Mouse (Mus musculus): Measurements from ENCODE around the gene Cdh23.

Gene Cdh23

DNA sequence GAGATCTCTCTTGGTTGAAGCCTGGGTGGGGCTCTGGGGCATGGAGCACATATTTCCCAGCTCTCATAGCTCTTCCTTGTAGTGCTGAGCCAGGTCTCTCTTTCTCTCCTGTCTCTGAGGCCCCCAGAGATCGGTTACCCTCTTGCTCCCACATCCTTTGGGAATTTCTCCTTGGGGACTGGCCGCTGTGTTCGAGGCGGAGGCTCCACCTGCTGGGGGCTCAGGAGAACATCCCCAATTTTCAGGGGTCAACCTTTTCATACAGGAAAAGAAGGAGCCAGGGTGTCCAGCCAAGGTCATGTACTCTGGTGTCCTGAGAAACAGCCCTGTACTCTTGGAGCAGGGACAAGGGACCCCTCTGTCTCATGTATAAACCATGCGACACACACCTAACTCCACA is 284.5 kb downstream of the Cdh23 start:
- no peak for DNase-seq (ENCODE audit: extremely low read depth, insufficient read length, low spot score)

DNA sequence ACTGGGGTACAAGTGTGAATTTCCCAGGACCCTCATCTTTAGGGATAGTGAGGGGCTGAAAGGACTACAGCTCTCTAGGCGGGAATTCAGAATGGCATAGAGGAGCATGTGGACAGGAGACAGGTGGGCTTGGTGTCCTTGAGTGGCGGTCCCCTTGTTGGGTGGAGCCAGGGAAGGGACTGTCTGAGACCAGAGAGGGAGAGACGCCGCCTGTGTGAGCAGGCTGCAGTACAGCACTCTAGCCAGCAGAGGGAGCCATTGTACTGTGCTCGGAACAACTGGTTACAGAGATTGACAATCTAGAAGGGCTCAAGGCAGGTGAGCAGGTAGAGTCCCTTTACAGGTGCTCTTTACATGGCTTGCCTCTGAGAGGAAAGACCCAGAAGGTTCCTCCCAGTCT is 288.5 kb downstream of the Cdh23 start:
- no peak for DNase-seq (ENCODE audit: extremely low read depth, insufficient read length, low spot score)

DNA sequence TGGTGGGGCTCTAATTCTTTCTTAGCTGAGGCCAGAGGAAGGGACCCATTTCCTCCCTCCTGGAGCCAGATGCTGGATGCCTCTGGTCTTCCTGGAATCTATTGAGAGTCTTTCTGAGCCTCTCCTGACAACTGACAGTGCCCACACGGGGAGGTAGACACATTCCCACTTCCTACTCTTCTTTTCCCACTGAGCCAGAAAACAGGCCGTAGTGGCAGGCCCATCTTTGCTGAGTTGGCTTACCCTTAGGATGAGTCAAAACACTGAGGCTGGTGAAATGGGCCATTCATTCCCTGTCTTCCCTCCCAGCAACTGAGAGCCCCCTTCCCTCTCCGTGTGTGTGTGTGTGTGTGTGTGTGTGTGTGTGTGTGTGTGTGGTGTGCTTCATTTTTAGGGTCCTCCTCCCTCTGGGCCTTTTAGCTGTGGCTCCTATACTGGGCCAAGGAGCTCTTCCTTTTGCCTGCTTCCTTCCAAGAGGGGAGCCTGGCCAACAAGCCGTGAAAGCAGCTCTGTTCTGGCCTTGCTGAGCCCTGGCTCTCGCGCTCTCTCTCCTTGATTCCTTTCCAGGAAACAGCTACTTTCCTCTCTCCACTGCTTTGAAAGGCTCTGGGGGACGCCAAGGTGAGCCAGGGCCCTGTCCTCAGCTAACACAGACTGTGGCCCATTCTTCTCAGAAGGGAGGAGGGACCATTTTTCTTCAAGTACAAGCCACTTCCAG is 290.7 kb downstream of the Cdh23 start:
- DNase-seq (ENCODE audit: extremely low read depth, insufficient read length, low spot score), result no peak

DNA sequence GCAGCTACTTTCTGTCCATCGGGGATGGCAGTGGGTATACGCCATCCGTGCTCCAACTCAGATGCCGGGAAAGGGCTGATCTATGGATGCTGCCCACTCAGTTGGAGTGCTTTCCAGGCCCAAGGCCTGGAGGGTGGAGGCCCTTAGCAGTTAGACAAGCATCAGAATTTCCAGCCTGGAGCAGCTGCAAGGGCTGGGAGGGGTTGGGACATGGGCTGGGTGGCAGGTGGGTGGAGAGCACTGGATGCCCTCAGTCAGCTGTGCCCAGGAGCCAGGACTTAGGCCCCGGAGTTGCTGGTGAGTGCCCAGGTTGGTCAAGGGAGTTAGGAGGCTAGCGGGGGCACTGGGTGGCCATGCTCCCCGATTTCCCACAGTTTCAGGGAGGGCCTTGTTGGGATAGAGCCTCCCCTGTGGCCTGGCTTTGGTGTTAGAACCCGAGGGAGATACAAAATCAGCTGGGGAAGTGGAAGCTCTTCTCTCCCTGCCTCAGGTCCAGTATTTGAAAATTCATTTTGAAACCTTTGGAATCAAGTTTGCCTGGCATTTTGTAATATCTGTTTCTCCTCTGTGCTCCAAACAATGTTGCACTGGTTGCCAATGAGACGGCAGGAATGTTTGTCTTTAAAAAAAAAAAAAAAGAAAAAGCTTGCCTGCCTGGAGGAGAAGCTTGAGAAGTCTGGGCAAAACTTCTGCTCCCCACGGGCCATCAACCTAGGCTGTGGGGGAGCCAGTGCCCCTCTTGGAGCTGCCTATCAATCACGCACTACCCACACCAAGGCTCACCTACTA is 295.6 kb downstream of the Cdh23 start:
- no peak for DNase-seq (ENCODE audit: extremely low read depth, insufficient read length, low spot score)

DNA sequence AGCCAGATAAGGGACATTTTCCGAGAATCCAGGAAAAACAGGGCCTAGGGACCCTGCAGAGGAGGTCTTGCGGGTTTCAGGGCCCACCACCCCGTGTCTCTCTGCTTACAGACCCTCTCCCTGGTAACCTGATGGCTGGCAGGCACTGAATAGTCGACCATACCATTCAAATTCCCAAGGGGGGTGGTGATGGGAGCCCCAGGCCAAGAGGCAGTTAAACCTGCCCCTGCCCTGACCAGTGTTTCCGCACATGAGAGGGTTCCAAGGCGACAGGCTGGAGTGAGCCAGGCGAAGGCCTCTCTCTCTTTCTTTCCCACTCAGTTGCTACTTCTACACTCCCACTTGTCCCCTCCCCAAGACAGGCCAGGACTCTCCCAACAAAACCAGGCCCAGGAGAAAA is 296.8 kb downstream of the Cdh23 start, which contains the start of gene Gm17455:
Gm17455 (plus strand) TSS at position 278 of the 400 bp plus-strand sequence.
- DNase-seq (ENCODE audit: extremely low read depth, insufficient read length, low spot score), result no peak

DNA sequence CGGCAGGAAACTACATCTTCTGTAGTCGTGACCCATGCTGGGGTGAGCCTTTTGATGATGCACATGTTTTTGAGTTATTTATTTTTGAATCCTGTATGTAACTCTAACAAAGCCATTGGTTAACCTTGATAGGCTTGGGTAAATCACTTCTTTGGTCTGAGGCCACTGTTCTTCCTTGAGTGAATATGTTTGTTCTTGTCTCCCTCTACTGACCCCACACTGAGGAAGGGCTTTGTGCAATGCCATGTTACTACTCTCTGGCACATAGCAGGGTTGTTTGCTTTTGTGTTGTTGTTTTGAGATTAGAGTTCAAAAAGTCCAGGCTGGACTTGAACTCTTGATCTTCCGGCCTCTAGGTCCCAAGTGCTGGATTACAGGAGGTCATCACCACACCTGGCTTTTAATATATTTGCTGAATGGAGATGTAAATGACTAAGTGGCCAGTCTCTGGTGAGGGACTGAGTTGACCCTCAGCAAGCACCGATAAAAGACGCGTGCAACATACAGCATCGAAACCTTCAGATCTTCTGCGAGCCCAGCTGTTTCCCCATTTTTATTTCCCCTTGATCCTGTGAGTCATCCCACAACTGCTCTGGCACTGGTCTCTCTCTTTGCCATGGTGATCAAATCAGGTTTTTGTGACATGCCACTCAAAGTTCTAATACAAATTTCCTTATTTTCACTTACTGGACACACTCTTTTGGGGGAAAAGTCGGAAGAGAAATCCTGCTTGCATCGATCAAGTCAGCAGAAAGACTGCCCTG is 298.1 kb downstream of the Cdh23 start:
- no peak for DNase-seq (ENCODE audit: extremely low read depth, insufficient read length, low spot score)

DNA sequence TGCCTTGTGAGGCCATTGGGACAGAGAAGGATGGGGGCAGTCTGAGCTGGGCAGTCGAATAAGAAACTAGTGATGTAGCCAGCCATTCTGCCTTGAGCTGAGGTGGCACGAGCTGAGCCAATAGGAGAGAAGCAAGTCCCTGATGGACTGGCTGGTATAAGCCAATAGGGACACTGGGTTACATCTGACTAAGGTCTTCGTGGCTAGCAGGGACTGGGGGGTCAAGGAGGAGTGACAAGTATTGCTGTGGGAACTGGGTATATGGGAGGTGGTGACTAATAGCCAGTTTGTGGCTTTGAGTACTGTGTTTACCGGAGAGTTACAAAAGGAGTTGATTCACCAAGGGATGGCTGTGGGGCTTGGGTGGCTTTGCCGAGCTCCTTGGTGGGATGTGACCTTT is 300.7 kb downstream of the Cdh23 start:
- peak; percentile 72 for DNase-seq (ENCODE audit: extremely low read depth, insufficient read length, low spot score)

DNA sequence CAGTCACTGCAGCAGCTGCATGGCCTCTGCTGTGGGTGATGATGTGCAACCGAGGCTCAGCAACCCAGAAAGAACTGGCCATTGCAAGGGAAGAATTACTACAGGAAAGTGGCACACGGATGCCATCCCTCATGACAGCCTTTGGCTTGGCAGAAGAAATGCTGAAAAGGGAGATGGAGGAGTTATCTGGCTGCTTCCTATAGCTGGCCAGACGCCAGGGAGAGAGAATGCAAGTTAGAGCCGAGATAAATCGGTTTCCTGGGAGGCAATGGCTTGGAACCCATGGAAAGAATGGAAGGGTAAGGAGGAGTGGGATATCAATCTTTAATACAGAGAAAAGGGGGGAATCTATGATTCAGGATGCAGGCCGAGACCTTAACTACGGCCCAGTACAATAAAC is 301.4 kb downstream of the Cdh23 start:
- DNase-seq (ENCODE audit: extremely low read depth, insufficient read length, low spot score), result no peak

DNA sequence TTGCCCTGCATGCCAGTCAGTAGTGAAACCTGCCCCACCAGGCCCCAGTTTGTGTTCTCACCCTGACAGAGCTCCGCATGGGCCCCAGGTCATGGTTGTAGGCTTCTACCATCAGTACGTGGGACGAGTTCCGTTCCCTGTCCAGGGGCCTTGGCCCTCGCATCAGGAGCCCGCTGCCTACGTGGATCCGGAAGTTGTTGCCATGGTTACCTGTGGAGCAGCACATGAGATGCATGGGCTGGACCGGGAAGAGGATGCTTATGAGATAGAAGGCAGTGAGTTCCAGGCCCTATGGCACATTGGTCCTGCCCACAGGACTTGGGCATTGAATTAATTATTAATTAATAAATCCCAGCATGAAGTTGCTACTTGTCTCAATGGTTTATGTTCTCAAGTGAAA is 304.6 kb downstream of the Cdh23 start:
- DNase-seq (ENCODE audit: extremely low read depth, insufficient read length, low spot score), result no peak

DNA sequence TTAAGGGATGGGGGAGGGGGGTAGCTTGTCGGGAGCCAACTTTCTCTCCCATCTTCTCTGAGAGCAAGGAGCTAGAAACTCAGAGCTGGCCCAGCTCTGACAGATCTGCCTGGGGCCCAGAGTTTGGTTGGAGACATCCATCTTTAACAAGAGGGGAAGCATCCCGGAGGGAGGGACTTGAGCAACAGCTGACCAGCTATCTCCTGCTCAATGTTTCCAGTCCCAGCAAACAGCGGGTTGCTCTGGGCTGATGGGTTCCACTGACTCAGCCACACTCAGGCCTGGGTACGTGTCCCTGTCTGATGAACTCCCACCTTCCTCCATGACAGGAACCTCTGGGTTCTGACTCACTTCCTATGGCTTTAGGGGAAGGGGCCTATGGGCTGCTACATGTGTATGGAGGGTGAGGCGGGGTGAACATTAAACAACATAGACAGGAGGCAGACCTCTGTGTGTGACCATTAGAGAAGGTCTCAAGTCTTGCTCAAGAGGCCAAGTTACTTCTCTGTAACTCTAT is 305.3 kb downstream of the Cdh23 start:
- no peak for DNase-seq (ENCODE audit: extremely low read depth, insufficient read length, low spot score)

DNA sequence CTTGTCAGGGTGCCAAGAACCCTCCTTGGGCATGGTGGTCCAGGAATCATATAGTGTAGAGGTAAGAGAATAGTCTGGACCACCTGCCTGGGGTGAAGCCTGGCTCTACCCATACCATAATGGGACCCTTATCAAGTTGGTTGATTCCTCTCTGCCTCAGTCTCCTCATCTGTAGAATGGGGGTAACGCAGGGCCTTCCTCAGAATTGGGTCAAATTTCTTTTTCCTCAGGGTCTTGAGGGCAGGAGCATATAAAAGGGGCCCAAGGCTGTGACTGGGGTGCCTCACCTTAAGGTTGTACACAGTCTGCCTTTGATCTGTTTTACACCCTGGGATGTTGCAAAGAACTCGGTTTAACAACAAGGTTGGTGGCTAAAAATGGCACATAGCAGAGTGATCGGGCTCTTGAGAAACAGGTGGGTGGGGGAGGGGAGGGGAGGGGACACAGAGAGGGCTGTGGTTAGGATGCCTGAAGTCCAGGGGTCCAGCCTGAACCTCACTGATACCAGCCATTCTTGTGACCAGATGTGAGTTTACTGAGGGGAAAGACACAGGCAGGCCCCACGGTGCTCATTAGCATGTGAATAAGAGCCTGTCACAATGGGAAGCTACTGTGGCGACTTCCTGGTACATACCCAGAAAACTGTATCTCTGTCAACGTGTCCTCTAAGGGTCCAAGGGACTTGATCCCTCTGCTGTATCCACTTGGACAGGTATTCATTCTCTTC is 305.9 kb downstream of the Cdh23 start:
- no peak for DNase-seq (ENCODE audit: extremely low read depth, insufficient read length, low spot score)

DNA sequence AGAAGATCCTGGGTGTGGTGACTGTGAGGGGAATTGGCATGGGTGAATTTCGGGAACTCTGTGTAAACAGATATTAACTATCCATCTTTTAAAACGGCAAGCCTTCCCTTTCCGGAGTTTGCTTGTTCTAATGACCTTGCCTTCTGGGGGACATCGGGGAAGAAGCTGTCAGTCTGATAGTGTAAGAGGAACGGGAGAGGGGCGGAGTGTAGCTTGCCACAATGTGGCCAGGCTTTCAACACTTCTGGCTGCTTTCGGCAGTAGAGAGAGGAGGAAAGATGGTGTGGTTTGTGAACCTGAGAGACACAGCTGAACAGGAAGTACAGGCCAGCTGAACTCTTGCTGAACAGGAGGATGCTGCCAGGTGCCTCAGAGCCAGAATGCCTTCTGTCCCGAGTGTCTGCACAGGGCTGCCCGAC is 306.8 kb downstream of the Cdh23 start:
- no peak for DNase-seq (ENCODE audit: extremely low read depth, insufficient read length, low spot score)

DNA sequence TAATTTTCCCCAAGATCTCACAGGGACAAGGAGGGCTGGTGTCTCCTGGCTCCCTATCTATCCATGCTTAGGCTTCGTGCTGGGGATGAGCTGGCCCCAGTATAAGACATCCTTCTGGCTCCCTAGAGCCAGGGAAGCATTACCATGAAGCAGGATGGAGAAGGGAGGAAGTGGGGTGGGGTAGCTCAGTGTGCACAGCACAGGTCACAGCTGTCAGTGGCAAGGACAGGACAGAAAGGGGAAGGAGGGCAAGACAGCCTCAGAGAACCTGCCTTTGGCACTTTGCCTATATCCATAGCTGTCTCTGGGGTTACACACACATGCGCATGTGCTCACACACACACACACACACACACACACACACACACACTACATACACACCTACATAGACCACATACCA is 308.0 kb downstream of the Cdh23 start:
- no peak for DNase-seq (ENCODE audit: extremely low read depth, insufficient read length, low spot score)

DNA sequence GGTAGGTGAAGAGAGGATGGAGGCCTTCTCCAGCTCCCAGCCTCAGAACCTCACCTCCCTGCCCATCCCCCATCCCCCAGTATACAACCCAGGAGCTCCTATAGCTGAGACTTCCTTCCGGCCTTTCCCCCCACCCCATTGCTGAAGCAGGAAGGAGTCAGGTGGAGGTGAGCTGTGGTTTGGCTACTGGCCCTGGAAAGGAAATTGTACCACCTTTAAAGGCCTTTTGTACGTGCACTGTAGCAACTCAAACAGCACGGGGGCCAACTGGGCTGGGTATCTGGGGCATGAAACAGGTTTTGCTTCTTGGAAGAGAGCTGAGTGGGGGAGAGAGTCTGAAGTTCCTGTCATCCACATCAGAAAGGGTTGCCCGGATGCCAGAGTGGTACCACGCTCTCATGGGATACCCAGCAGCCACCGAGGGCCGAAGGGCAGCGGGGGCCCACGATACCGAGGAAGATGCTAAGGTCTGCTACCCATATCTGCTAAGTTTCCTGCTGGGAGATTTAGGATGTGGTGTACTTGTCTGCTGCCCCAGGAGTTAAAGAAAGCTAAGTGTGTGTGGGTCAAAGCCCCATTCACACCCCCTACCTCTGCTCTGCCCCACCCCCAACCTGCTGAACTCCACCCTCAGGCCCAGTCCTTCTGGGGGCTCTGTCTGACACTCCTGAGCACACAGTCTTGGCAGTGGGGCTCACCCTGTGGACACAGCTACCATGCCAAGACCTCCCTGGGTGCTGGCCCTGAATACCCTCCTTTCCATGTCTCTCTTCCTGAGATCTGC is 315.0 kb downstream of the Cdh23 start:
- DNase-seq (ENCODE audit: extremely low read depth, insufficient read length, low spot score), result no peak

DNA sequence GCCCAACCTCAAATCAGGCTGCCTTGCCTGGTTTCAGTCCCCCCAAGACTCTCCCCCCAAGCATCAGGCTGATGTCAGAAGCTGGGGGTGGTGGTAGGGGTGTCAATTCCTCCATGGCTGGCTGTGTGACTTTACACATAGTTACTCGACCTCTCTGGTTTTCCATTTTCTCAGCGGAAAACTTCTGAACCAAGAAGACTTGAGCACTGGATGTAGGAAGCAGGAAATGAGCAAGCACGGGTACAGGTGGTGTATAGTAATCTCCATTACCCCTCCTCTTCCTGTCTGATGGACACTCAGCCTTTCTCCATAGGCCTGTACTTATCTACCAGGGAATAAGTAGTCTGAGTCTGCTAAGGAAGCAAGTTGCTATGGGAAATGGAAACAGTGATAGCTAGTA is 316.1 kb downstream of the Cdh23 start:
- no peak for DNase-seq (ENCODE audit: extremely low read depth, insufficient read length, low spot score)

DNA sequence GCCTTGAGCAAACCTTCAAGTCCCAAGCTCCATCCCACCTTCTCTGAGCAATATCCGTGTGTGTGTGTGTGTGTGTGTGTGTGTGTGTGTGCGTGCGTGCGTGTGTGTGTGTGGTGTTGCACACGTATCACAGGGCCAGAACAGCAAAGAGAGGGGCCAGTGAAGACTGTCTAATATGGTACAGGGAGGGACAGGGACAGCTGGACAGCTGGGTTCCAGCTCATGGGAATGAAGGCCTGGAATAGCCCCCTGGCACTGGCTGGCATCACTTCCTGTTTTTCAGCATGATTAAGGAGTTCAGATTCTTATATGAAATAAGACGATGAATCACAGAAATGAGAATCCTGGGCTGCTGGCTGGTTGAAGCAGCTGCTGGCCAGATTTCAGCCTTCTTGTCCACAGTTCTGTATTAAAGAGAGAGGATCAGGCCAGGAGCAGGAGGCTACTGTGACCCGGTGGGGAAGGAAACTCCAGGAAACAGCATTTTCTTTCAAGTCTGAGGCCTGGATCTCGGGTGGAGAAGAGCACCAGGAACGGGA is 316.8 kb downstream of the Cdh23 start:
- DNase-seq (ENCODE audit: extremely low read depth, insufficient read length, low spot score), result peak; percentile 53

DNA sequence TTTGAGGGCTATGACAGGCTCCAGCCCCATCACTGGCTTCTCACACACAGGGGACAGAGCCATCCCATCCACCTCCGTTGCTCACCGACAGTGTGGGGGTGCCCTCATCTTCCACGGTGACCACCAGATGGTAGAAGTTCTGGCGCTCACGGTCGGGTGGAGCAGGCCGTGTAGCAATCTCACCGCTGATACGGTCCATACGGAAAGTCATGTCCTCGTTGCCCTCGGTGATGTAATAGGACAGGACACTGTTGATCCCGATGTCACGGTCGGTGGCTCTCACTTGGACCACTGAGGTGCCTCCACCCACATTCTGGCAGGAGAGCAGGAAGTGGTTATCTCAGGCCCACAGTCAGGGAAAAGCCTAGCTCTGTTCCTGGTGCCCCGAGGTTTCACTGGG is 319.6 kb downstream of the Cdh23 start:
- DNase-seq (ENCODE audit: extremely low read depth, insufficient read length, low spot score), result no peak

DNA sequence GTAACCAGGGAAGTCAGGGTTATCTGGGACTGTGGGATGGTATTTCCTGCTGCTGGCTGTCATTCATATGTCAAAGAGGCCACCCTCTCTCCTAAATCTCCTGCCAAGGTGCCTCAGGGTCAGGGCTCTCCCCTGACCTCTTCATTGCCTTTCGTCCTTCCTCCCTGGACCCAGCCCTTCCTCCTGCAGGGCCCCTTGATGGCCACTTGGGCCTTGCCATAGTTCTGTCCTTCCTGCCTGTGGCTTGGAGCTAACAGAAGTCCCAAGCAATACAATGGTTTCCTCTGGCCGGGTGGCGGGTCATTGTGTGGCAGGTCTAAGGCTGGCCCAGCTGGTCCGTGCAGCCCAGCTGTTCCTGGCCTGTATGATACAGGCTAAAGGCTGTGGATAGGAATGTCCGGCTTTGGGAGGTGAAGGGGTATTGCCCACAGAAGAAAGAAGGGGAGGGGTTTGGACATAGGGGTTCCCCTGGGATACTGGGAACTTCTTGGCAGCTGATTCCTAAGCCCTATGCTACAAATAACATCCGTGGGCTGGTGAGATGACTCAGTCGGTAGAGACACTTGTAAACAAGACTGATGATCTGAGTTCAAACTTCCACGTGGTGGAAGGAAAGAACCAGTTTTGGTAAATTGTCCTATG is 322.2 kb downstream of the Cdh23 start:
- peak; percentile 61 for DNase-seq (ENCODE audit: extremely low read depth, insufficient read length, low spot score)

DNA sequence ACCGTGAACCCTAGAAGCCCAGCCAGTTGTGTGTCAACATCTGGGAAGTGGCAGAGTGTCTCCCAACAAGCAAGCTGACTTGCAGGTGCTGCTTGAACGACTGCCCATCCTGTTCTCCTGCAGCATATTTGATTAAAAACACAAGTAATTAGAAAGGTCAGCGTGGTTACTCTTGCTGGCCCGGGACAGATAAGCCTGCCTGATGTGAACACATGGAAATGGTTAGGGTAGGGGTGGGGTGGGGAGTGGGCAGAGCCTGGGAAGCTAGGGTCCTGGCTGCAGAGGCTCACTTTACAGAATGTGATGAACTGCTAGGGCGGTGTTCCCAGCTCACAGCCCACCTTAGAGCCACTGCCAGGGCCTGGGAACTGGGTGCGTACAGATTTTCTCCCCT is 322.8 kb downstream of the Cdh23 start:
- no peak for DNase-seq (ENCODE audit: extremely low read depth, insufficient read length, low spot score)
